Mouse (Mus musculus) brain, embryonic 14.5 days (tissue): ENCODE measurements at regions not wholly inside any gene's neighbourhood (a gene's known extent, or its start where the extent isn't known, plus 50 kb on each side); places are given as distances from the start of the nearest gene placed in this dataset.

ENCODE experiments used
- CTCF ChIP-seq: fragments of 200-500 bp; IDR thresholded peaks from 2 replicates; pipeline ENCODE4 v1.5.1; 2012; ENCODE audit warnings: inconsistent platforms, mild to moderate bottlenecking, moderate library complexity, borderline replicate concordance; ENCODE audit not compliant: insufficient read depth, insufficient read length; ENCODE audit errors: extremely low read depth
- POLR2A ChIP-seq: fragments of 200-500 bp; IDR thresholded peaks from 2 replicates; pipeline ENCODE4 v1.6.1; 2012; ENCODE audit warnings: mild to moderate bottlenecking, inconsistent platforms, borderline replicate concordance; ENCODE audit not compliant: poor library complexity, insufficient read depth, insufficient read length, severe bottlenecking; ENCODE audit errors: extremely low read depth

- TF ChIP-seq POLR2A (no peak), CTCF (no peak)
Measured at GRCm38 (mm10) chr13:11105571-11105970, 744.9 kb upstream of the Chrm3 start.
